13 mouse cellular contexts compared by ENCODE assay signal in the genomic region with DNA sequence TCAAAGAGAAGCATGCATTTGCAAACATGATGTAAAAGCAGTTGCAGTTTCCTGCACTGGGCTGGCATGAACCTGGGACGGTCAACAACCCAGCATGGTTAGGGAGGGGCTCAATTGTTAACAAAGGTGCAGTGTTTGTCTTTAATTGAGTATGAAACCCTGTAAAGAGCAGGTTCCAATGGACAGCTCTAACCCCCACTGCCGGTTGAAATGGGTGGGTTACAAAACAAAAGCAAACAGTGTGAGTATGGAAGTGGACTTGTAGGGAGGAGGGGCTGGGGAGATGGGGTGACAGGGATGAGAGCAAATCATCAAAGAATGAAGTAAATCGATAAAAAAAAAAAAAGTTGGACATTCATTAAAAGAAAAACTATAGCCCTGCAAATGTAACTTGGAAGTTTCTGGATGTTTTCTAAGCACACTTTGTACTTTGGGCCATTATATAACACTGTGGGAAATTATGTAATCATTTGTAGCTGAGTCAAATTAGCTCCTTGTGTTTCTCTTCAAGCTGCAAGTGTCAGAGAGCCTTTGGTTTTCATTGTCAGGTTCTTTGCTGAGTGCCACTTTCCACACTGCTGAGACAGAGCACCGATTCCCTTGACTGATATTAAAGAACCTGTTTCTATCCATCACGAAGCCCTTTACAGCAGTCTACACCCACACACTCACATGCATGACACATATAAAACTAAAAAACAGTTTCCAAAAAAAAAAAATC. TPM values are rescaled to one million over a fixed set of nuclear protein-coding genes. Genes with fewer than 3 reads are reported as not detected.
DNase-seq lines count a peak whose midpoint lies in the region; ATAC-seq and TF ChIP-seq lines count a peak whose summit lies in the region.
"Had no signal": no experiment of that assay in that cellular context is flagged by ENCODE, and none has a peak within 500 bp of the region (broad histone marks: within the 10 kb centered on the region; RNA-seq: fewer than 3 reads in every experiment).

No protein-coding gene starts in this region.

- DNase-seq in gastrocnemius, adult 2 months, result no peak
- DNase-seq in gastrocnemius, postnatal 14 days, result no peak
- DNase-seq in retina, postnatal 1 day, result peak; percentile 47
- no peak for DNase-seq in retina, embryonic 14.5 days (ENCODE audit: low spot score)
- DNase-seq in liver, result peak; percentile 23
- DNase-seq in c-Kit-positive CD71-positive TER-119-positive erythroid progenitor cells, embryonic 14.5 days (ENCODE audit: low spot score), result no peak
- no peak for DNase-seq in layer of hippocampus, postnatal 10 days (ENCODE audit: low spot score in 2 of 2)
- DNase-seq: cerebellum, adult 9-10 months; forebrain, postnatal 0 days; thymus, adult 18-20 months had no signal

- 53% methylated on average over 5 of the region's 5 CpGs for WGBS in stomach, embryonic 14.5 days

- no peaks in the 10 kb centered on the region for H3K36me3 ChIP-seq in stomach, embryonic 14.5 days (ENCODE audit: control insufficient read depth, insufficient read depth, low read length)

- no peak overlapping the region for H3K4me3 ChIP-seq in gastrocnemius, adult 2 months
- H3K4me3 ChIP-seq in stomach, embryonic 14.5 days (ENCODE audit: low read depth, low read length), result no peak overlapping the region
- H3K4me3 ChIP-seq: midbrain, embryonic 10.5 days had no signal

- H3K4me1 ChIP-seq in stomach, embryonic 14.5 days (ENCODE audit: control insufficient read depth, insufficient read depth, low read length), result no peaks in the 10 kb centered on the region

- intact Hi-C loops in gastrocnemius, adult 2 months (cut with DNase I), result no loop called here
- intact Hi-C loops in gastrocnemius, postnatal 14 days (cut with DNase I; ENCODE audit: low total_unique reads), result no loop called here

- no peak overlapping the region for H3K4me2 ChIP-seq in stomach, embryonic 14.5 days (replicated peaks; ENCODE audit: low read depth, low read length)

- H3K9ac ChIP-seq in stomach, embryonic 14.5 days (replicated peaks; ENCODE audit: low read depth, low read length), result no peak overlapping the region
- H3K9ac ChIP-seq: forebrain, postnatal 0 days had no signal

- no peak for TF ChIP-seq CTCF in gastrocnemius, adult 2 months (IDR thresholded peaks at IDR 0.05)

- H3K27me3 ChIP-seq in stomach, embryonic 14.5 days (ENCODE audit: control insufficient read depth, insufficient read depth, low read length), result no peaks in the 10 kb centered on the region

- ATAC-seq in stomach, embryonic 14.5 days (ENCODE audit: insufficient number of reproducible peaks, insufficient read depth, low FRiP score, low read depth), result peak; percentile 86
- ATAC-seq: activated CD4-positive, CD25-positive, alpha-beta regulatory T cell, adult 4 months; forebrain, postnatal 0 days had no signal

- no peaks in the 10 kb centered on the region for H3K9me3 ChIP-seq in stomach, embryonic 14.5 days (ENCODE audit: control insufficient read depth, low read depth, low read length)
- H3K9me3 ChIP-seq: midbrain, embryonic 10.5 days had no signal

- H3K27ac ChIP-seq in gastrocnemius, adult 2 months, result 0 out of 2 replicates have a peak overlapping the region, but pooled peaks have one; percentile 12
- H3K27ac ChIP-seq in stomach, embryonic 14.5 days (ENCODE audit: low read length), result peak overlapping the region; percentile 17; the same call in 1 of the 2 replicates
- H3K27ac ChIP-seq: midbrain, embryonic 10.5 days had no signal

RNA-seq across cellular contexts. Expression of a gene that starts 8.5 kb away (rescaled TPM):
- total RNA-seq in gastrocnemius, adult 2 months (2021), result under 1 TPM; 0.46 to 0.47 TPM
- total RNA-seq in gastrocnemius, postnatal 14 days (2021), result not detected
- polyA plus RNA-seq in stomach, embryonic 14.5 days (2014; fragmentation: Nextera tagmentation; extraction: Ambion mirVana), result 3.3 and 6.4 TPM in 2 replicates
- total RNA-seq in layer of hippocampus, postnatal 10 days (2021), result 1 to 10 TPM in 1 of 2 experiments, under 1 TPM in 1; 0.78 to 1.1 TPM
- total RNA-seq: forebrain, postnatal 0 days had no signal

RNA-seq across cellular contexts. Expression of a gene that starts 13.5 kb away (rescaled TPM):
- total RNA-seq in gastrocnemius, adult 2 months (2021), result 1 to 10 TPM in 1 of 2 experiments, under 1 TPM in 1; 0.97 to 1.3 TPM
- 1 to 10 TPM; 1.3 to 1.7 TPM for total RNA-seq in gastrocnemius, postnatal 14 days (2021)
- 12.8 and 15.2 TPM in 2 replicates for polyA plus RNA-seq in stomach, embryonic 14.5 days (2014; fragmentation: Nextera tagmentation; extraction: Ambion mirVana)
- 10 to 100 TPM; 19.0 to 20.2 TPM for total RNA-seq in layer of hippocampus, postnatal 10 days (2021)

Comparison
In these comparisons a context has a peak if more than half of its experiments do, and no peak if none do; other contexts are left out.
1. DNase-seq: peak in retina, postnatal 1 day (single experiment) and liver (single experiment); none in gastrocnemius, adult 2 months (single experiment), gastrocnemius, postnatal 14 days (single experiment), retina, embryonic 14.5 days (single experiment), c-Kit-positive CD71-positive TER-119-positive erythroid progenitor cells, embryonic 14.5 days (single experiment) and layer of hippocampus, postnatal 10 days (0 of 2).
2. RNA of a gene that starts 13.5 kb away (total RNA-seq): 19.0 to 20.2 TPM in layer of hippocampus, postnatal 10 days; 1.3 to 1.7 TPM in gastrocnemius, postnatal 14 days and 0.97 to 1.3 TPM in gastrocnemius, adult 2 months; every median in the first group is over 4 times any median in the second.